Mouse (Mus musculus) thymus, postnatal 14 days (tissue): ENCODE data around the gene Slc40a1.

ENCODE experiments used
- DNase-seq: peaks from one replicate; pipeline ENCODE4 v3.0.0; 2021

The Slc40a1 gene

DNA sequence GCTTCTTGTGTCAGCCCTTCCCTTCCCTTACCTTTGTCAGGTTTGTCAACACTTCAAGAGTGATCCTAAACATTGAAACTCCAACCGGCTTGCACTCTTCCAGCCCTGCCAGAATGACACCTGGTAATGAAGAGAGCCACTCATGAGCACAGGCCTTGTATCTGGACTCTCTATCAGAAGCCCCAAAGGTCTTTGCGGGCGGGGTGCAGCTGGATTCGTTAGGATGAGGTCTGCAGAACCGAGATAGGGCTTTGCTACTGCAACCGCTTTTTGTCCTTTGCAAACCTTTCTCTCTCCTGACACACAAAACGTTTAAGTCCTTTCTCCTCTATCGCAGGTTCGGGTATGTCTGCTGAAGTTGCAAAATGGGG is at the start of gene Slc40a1:
Slc40a1 (minus strand) TSS at position 131 of the 371 bp plus-strand sequence.
- no peak for DNase-seq

DNA sequence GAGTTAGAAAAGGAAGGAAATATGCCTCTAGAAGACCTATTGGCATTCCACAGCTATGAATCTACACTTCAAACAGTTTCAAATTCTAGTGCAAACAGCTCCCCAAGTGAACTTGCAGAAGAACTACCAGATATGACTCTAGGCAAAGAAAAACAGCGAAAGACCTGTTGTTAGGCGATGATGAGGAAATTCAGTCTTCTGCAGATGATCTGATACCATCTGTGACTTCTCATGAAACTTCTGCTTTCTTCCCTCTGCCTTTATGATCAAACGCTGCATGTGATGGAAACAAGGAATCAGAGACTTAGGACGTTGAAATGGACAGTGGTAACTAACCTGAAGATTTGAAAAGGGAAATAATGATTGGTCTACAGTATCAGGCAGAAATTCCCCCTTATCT is 45.0 kb upstream of the Slc40a1 start:
- no peak for DNase-seq

DNA sequence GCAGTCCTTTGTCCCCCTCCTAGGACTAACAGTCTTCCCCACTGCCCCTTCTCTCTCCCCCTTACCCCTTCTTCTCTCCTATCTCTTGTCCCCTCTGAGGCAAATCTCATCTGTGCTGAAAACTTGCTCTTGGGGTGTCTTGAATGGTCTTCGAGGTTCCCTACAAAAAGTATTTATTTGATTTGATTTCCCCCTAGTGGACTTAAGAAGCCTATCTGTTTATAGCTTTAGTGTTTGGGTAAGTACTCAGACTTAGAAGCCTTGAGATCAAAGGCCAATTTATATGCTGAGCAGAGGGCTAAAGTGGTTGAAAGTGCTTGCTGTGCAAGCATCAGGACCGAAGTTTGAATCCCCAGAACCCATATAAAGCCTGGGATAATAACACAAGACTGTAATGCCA is 22.7 kb upstream of the Slc40a1 start:
- DNase-seq: no peak

DNA sequence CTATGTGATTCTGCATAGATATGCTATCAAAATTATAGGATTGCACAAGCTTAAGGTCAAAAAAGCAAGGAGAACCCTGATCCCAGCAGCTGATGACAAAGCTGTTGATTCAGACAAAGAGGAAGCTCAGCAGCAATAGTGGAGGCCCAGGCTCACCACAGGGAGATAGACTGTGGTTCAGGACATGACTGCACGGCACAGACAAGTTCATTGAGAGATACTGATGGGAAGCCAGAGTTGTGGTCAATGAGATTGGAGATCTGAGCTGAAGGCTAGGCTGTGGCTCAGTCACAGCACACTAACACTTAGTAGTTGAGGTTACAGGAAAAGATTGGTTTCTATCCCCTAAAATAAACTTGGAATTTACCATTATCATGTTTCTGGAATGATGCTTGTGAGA is 21.5 kb upstream of the Slc40a1 start:
- no peak for DNase-seq

DNA sequence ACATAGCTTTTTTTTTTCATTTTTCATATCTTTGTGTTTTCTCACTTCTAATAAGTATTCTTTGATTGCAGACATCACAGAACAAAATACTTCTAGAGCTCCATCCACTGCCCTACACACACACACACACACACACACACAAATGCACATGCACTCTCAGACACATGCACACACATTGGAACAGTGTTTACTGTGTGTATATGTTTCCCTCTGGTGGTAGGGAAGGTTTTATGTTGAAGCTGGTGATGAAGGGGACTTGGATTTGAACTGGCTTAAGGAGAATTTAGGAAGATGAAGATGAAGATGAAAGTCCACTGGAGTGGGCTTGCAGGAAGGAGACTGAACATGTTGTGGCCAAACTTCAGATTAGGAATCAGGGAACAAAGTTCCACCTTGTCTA is 4.8 kb upstream of the Slc40a1 start:
- DNase-seq: no peak

DNA sequence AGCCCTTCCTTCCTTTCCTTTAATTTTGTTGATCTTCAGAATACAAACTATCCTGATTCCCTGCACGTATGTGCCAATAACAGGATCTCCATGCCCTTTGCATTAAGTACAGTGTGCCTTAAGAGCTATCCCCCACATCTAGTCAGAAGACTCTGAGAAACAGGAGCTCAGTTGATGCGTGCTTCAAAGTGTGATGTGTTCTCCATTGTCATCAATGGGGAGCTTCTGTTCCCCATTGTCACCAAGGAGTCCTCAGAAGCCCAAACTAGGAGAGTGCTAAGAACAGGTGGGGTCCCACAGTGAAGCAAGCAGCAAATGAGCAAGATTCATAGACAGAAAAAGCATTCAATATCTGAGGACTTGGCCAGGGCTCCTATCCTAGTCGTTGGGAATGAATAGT is 588 bp upstream of the Slc40a1 start:
- no peak for DNase-seq

DNA sequence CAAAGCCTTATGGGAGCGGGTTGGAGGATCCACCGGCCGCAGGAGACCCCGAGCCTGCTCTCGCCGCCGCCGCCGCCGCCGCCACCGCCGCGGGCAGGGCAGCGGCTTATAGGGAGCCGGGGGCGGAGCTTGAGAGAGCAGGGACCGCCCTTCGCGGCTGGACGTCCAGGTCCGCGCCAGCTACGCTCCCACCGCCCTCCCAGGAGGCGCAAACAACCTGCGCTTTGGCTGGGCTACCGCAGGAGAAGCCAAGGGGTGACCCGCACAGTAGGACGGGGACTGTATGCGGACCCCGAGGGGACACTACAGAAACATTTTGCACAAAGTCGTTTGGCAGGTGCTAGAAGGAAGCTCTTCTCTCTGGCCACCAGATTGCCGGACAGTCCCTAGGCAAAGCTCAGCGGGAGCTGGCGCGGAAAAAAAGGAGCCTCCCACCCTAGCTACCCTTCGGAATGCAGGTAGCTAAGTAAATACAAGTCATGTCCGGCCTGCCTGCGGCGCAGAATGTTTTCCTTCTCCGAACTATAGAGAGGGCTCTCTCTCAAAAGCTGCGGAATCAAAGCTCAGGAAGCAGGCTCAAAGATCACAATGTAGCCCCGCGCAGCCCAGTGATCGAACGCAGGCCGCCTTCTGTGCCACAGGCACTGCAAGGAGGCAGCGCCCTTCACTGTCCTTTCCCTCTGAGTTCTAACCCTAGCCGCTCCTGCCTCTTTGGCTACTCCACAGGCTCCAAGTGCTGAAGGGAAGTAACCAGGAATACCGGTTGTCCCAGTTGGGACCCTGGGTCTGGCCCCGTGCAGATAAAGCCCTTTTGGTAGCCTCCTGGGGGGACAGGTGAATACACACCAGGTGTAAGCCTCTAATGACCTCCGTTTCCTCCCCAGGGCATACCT is 577 bp downstream of the Slc40a1 start:
- peak; percentile 3 for DNase-seq

DNA sequence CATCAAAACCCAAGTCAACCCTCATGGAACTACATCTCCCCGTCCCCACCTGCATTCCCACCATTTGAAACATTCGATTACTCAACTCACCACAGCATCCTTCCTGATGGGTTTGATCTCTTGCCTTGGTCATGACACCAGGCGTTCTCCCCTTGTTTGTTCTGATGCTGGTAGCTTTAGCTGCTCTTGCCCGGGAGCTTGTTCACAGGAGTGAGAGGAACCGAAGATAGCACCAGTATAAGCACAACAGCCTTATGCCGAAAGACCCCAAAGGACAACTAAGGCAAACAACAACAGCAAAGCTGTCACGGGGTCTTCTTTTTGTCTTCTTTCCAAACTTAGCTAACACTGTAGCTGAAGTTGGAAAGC is 1.2 kb downstream of the Slc40a1 start:
- no peak for DNase-seq

DNA sequence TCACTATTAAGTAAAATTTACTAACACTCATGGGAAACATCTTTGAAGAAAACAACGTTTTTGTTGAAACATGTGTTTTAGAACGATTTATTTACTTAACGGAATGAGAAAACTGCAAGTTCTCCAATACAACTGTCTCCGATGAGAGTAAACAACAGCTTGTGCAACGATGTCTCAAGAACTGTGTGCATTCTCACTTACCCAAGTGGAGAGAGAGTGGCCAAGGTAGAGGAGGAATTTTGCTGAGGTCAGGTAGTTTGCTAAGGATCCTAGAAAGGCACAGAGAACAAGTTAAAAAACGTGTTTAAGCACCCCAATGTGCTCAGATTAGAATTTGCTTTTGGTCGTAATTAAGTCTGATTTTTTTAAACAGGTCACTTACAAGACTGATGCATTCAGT is 1.8 kb downstream of the Slc40a1 start:
- no peak for DNase-seq

DNA sequence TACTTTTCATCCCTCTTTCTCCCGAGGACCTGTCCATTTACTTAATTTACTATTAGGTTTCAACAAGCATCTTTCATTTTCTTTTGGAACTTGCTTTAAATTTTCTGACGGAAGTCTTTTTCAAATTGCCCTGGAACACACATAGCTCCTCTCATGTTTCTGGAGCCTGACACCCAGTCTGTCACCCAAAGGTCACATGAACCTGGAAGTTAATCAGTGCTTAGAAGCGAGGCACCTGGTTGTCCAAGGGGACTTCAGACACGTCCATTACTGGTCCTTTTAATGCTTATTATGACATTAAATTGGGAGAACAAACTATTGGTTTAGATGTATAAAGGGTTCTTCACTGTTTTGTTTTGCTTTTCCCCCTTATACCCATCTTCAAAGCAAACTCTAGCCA is 3.0 kb downstream of the Slc40a1 start:
- no peak for DNase-seq

DNA sequence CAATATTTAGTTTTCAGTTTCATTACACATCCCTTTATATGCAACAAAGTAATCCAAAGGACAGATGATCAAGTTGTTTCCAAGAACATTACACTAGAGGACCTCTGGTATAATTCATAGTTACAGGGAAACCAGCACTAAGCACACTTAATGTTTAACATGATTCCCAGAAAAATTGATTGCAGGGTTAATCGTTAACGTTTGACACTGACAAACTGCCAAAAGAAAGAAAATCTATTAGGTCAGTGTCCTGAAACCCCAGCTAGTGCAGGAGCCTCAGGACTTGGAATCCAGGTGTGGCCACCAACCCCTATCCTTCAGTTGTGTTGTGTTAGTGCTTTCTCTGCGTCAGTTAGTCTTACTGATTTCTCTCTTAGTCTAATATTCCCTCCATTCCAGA is 5.6 kb downstream of the Slc40a1 start:
- DNase-seq: no peak

DNA sequence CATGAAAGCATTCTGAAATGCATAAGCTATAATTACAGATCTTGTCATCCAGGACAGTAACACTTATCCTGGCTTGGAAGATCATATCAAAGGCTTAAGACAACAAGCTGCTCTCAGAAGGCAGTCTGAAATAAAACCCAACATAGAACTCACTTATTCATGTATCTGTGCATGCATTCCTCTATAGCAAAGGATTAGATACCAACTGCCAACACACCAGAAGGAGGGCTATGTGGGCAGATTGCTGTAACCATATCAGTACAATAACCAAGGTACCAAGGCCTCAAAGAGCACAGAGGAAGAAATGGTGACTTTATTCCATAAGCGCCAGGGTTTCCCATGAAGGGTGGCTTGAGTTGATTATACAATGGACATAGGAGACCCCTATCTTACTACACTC is 6.6 kb downstream of the Slc40a1 start:
- no peak for DNase-seq

DNA sequence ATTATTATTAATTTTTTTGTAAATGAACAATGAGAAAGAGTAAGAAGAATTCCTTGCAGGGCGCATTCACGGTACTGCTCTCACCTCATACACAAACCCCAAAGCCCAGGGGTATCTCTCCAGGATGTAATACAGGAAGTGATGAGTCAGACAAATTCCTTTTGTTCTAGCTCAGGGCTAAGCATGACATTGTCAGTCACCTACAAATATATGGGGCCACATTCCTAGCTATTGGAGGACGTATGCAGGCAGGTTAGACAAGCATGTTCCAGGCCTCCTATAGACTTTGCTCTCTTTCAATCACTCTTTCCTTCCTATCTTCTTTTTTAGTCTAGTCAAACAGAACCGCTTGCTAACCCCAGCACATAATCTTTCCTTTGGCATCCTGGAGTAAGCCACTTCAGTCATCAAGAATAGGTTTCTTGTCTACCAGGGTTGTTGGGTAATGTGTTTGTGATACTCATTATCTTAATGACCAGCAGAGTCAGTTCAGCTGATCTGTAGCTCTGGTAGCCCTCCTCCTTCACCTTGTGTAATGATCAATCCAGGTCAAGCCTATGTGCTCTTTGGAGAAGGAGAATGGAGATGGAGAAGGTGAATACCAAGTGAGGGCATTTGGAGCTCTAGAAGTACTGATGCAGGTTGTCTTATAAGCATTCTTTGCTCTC is 9.1 kb downstream of the Slc40a1 start:
- no peak for DNase-seq

DNA sequence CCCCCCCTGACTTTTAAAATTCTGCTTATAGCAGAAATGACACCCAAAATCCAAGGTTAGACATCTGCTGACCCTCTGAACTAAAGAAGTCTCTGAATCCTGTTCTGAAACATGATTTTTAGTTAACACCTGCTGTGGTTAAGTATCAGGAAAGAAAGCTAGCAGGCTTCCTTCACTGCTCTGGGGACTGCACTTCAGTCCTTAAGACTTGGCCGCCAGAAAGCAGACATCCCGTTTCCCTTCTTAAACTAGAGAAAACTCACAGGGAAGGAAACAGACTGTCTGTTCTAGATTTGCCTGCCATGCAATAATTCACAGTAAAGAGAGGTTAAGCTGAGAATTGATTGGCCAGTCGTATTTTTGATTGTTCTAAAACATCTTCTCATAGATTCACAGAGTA is 10.1 kb downstream of the Slc40a1 start:
- no peak for DNase-seq

DNA sequence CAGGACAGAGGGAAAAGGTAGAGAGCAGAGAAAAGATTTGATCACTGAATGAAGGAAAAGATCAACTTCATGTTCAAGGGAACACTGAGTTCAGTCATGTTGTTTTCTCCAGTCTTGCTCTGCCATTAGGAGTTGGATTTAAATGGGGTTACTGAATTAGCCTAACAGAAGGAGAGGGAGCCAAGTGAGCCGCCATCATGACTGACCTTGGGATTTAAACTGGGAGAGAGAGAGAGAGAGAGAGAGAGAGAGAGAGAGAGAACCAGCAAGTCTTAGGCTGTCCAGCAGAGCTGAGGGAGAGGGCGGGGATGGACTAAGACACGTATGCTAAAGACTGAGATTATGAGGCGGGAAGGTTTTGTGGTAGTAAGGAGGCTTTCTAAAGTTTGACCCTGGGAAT is 12.1 kb downstream of the Slc40a1 start:
- no peak for DNase-seq

DNA sequence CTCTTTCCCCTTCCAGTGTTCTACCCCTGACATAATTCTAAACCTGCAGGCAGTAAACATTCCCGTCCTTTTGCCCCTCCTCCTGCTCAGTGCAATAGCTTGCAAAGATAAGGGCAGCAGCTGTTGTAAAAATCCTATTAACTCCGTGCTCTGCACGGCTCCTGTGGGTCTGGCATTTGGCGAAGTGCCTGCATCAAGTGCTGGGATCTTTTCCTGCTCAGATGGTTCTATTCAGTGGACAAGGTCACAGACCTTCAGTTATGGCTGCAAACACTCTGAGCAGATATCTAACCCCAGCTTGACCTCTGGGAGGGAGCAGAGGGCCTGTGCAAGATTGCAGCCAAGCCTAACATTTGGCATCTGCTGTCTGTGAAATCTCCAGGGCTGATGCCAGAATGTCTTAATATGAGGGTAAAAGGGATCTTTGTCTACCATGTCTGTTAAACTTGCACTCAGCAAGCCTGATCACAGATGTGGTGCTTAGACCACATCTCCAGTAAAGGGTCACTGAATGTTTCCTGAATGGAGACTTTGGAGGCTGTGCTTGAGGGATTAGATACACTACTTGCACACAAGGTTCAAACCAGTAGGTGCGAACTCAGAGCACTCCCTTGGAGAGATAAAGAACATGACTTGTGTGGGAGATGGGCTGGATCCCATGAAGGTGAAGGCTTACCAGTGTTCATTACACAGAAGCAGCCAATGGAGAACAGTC is 21.1 kb downstream of the Slc40a1 start:
- DNase-seq: no peak

DNA sequence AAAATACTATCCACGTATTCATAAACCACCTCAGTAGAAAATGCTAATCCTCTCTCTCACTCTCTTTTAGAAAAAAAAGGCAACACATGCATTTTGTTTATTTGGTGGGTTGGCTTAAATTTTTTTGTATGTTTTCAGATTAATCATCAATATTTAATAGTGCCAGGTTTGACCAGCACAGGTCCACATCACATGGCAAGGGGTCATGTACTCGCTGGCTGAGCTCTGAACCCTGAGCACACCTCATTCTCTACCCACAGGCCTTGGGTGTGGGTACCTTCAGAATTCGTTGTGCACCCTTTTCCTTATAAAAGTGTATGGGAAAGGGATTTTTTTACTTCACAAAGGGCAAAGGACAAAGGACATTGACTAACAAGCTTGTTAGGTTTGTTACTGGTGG is 22.2 kb downstream of the Slc40a1 start:
- DNase-seq: no peak

DNA sequence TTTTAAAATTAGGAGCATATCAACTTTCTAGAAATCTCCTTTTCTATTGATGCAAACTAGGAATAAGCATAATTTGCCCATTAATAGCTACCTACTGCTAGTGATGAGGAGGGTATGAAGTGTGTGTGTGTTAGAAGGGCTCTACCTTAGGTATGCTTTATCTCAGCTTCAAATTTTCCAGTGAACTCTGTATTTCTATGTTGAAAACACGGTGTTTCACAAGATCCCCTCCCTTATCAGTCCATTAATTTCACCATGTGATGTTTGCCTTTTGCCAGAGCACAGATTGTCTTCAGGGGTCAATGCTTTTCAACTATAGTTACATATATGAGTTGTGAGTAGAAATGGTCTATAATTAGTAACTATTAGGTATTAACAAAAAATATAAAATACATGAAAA is 28.3 kb downstream of the Slc40a1 start:
- no peak for DNase-seq

DNA sequence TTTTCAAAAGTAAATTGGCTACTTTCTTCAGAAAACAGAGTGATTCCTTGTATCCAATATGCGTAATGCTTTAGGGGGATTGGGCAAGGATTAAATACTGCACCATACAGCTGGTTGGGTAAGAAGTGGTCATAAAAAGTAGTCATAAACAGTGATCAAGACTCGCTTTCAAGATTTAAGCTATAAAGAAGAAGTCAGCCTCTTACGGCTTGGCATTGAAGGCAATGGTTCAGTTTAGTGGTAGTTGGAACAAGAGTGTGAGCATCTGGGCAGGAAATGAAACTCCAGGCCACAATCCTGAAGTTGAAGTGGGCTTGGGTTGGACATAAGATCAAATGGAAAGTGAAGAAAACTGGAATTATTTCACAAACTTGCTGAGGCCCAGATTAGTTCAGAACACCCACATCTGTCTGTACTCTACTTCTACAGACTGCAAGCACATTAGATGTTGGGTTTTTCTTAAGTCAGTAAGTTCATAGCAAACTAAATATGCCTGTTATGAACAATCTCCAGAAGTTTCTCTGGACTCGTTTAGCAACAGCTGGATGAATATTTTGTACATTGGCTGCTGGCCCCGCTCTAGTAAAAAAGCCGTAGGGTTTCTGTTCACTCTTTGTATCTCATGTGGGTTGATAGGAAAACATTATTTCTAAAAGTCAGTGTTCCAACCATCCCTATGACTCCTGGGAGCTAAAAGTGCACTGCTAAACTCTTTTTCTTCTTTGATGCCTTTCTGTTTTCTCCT is 32.0 kb downstream of the Slc40a1 start:
- DNase-seq: no peak

DNA sequence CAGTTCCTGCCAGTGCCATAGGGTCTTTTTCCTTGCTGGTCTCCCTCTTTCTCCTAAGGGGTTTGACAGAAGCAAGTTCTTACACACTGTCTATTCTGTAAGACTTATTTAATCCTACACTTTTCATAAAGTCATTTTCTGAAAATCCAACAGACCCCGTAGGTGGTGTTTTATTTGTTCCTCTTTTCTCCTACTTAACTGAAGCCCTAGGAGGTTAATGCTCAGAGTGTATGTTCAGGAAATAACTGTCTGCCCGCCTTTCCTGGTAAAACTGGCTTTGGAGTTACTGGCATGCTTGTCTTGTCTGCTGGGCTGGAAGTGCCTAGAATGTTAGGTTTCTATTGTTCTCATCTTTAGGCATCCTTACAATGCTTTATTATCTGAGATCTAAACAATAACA is 34.3 kb downstream of the Slc40a1 start:
- DNase-seq: no peak

DNA sequence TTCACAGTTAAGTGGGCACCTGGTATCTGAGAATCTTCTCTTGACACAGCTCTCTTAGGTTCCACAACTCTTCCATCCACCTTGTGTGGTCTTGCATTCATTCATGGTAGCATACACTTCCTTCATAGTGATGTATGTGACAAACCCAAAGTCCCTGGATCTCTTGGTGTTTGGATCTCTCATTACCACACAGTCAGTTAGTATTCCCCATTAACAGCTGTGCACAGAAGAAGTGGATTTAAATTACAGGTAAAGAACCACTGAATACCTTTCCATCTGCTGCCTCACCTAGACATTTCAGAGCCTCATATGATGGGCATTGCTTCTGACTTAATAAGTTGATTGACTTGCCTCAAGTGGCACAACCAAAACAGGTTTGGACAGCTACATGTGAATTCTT is 36.1 kb downstream of the Slc40a1 start, which contains the start of gene Gm5269:
Gm5269 (minus strand) TSS at position 101 of the 400 bp plus-strand sequence.
- no peak for DNase-seq

DNA sequence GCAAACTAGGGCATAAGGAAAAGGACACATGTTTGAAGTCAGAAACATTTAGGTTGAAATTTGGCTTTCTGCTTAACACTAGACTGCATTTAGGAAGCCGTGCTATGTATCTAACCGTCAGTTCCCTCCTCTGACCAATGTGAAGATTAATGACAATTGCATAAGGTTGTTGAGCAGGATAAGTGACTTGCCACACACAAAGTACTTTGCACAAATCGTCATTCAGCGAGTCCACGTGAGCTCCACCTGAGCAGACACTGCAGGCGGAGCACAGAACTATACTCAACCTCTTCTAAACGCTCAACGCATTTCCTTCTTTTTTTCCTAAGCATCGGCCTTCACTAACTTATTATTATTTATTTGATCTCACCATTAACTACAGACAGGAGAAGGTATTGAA is 39.5 kb downstream of the Slc40a1 start:
- DNase-seq: no peak

DNA sequence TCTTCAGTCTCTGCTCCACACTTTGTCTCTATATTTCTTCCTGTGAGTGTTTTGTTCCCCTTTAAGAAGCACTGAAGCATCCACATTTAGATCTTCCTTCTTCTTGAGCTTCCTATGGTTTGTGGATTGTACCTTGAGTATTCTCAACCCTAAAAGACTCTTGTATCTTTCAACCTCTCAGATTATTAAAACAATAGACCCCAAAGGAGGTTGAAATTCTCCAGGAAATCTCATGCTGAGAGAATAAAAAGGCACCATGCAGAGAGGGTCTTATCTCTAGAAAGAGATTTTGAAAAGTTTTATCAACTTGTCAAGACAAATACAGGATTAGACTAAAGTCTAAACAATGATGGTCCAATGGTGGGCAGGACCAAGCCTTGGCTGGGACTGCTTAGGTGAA is 42.9 kb downstream of the Slc40a1 start:
- no peak for DNase-seq
